Mouse (Mus musculus) heart, embryonic 12.5 days (tissue): Measurements from ENCODE around the gene Hmga1b. TPM values are rescaled to one million over a fixed set of nuclear protein-coding genes. Genes with fewer than 3 reads are reported as not detected.
A peak's percentile ranks its signal among the peaks of the same experiment; 100 is the strongest.
"Not testable (repeated sequence)": the region's sequence is repeated elsewhere in the genome, so short reads cannot be mapped to it uniquely, and the experiment has no call there.

Source experiments
- ATAC-seq: fragments of 200-750 bp; cut with Nextera tagmentation; 2 replicates; pipeline ENCODE4 v1.8.0; 2017; ENCODE audit warnings: moderate TSS enrichment, moderate library complexity; ENCODE audit not compliant: insufficient number of reproducible peaks, low FRiP score
- H3K27ac ChIP-seq: fragments of 300-500 bp; sonication (generic); 2 replicates; pipeline ENCODE4 v1.5.1; 2016; ENCODE audit warnings: mild to moderate bottlenecking, moderate library complexity; ENCODE audit not compliant: poor library complexity, severe bottlenecking
- H3K27me3 ChIP-seq: fragments of 300-500 bp; sonication (generic); replicated peaks from 2 replicates; pipeline ENCODE4 v1.6.1; 2016; ENCODE audit warnings: mild to moderate bottlenecking, moderate library complexity
- H3K36me3 ChIP-seq: fragments of 300-500 bp; sonication (generic); 2 replicates; pipeline ENCODE4 v1.6.1; 2016; ENCODE audit warnings: mild to moderate bottlenecking, moderate library complexity
- H3K4me1 ChIP-seq: fragments of 300-500 bp; sonication (generic); replicated peaks from 2 replicates; pipeline ENCODE4 v1.6.1; 2016; ENCODE audit warnings: mild to moderate bottlenecking
- H3K4me2 ChIP-seq: fragments of 300-500 bp; sonication (generic); 2 replicates; pipeline ENCODE4 v1.6.1; 2016; ENCODE audit warnings: mild to moderate bottlenecking, moderate library complexity
- H3K4me3 ChIP-seq: fragments of 300-500 bp; sonication (generic); 2 replicates; pipeline ENCODE4 v1.5.1; 2016; ENCODE audit warnings: mild to moderate bottlenecking
- H3K9ac ChIP-seq: fragments of 300-500 bp; sonication (generic); 2 replicates; pipeline ENCODE4 v1.6.1; 2016; ENCODE audit warnings: mild to moderate bottlenecking, moderate library complexity
- H3K9me3 ChIP-seq: fragments of 300-500 bp; sonication (generic); replicated peaks from 2 replicates; pipeline ENCODE4 v1.6.1; 2016; ENCODE audit warnings: mild to moderate bottlenecking, moderate library complexity
- WGBS: fragments of 180-500 bp; shearing (Covaris S2); methylation state at CpG from one replicate; pipeline ENCODE4 v1.1.7; 2016; 5-methylcytosine and 5-hydroxymethylcytosine counted together
- polyA plus RNA-seq: library from polyadenylated mRNA; unstranded; fragments of >200 nt; fragmentation: Nextera tagmentation; extraction: Ambion mirVana; gene quantifications from 2 replicates; pipeline ENCODE4 v1.2.1, GENCODE M21; 2016

Hmga1b gene
- polyA plus RNA-seq, 1 experiment from 2014 or later: 3.5 TPM

DNA sequence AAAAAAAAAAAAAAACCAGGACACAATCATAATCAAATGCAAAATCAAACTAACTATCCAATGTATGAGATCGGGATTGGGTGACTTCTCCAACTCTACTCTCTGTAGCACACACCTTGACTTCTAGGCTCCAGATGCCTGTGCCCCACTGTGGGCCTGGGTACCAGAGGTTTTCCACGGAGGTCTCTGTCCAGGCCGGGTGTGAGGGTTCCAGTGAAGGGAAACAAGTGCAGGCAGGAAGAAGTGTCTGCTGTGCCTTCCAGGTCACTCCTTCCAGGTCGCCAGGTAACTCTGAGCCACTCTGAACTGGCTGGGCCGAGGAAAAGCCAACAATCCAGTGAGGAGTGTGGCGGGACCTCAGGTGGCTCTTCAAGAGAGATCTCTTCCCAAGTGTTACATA lies 26.2 kb upstream of the Hmga1b start:
- Histone ChIP-seq H3K27ac (no peak overlapping the region), H3K4me2 (no peak overlapping the region), H3K4me1 (peaks cover 8% of the 10 kb centered on the region; the same call in 1 of the 2 replicates), H3K9ac (no peak overlapping the region), H3K27me3 (peaks cover 12% of the 10 kb centered on the region), H3K4me3 (no peak overlapping the region), H3K9me3 (no peaks in the 10 kb centered on the region), H3K36me3 (no peaks in the 10 kb centered on the region)
- no peak for ATAC-seq
- WGBS: 68% methylated on average over 6 of the region's 6 CpGs

DNA sequence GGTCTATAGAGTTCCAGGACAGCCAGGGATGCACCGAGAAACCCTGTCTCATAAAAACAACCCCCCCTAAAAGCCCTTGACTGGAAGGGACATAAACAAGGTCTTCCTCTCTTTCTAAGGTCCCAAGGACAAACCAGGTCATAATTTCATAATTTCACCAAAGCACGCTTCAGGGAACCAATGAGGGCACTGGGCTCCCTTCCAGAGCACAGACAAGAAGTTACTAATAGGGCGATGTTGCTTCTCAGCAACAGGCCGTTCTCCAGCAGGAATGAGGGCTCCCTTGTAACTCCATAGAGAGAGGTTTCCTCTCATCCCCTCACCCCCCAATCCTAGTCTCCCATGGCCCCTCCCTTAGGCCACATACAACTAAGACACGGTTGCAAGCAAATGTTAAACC lies 21.6 kb upstream of the Hmga1b start:
- Histone ChIP-seq H3K27ac (no peak overlapping the region), H3K27me3 (peaks cover 10% of the 10 kb centered on the region), H3K9ac (no peak overlapping the region), H3K4me3 (no peak overlapping the region), H3K4me2 (no peak overlapping the region), H3K4me1 (no peaks in the 10 kb centered on the region), H3K36me3 (no peaks in the 10 kb centered on the region), H3K9me3 (no peaks in the 10 kb centered on the region)
- WGBS: 88% methylated on average over 5 of the region's 5 CpGs
- no peak for ATAC-seq

DNA sequence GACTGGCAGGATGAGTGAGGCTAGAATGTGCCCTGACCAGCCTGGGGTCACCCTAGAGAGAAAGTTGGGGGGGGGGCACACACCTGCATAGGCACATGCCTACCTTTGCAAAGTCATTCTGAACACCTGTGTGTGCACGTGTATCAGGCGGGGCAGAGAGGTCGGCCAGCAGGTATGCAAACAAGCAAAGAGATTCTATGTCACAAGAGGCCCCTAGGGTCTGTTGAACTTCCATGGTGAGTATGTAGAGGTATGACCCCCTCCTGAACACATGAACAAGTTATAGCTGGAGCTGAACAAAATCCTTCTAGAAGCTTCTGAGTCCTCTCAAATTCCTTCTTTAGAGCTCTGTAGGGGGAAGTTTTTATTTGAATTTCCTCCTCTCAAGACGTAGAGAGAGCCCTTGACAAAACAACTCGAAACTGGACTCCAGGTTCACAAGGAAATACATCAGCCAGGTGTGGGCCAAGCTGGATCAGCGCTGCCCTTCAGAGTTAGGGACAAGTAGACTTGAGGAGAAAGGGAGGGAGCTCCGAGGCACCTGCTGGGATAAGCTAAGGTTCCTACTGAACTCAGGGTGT lies 18.4 kb upstream of the Hmga1b start:
- 69% methylated on average over 7 of the region's 7 CpGs for WGBS
- Histone ChIP-seq H3K36me3 (no peaks in the 10 kb centered on the region), H3K4me3 (no peak overlapping the region), H3K4me1 (no peaks in the 10 kb centered on the region), H3K4me2 (no peak overlapping the region), H3K27me3 (peaks cover 10% of the 10 kb centered on the region), H3K9ac (no peak overlapping the region), H3K9me3 (no peaks in the 10 kb centered on the region), H3K27ac (no peak overlapping the region)
- no peak for ATAC-seq

DNA sequence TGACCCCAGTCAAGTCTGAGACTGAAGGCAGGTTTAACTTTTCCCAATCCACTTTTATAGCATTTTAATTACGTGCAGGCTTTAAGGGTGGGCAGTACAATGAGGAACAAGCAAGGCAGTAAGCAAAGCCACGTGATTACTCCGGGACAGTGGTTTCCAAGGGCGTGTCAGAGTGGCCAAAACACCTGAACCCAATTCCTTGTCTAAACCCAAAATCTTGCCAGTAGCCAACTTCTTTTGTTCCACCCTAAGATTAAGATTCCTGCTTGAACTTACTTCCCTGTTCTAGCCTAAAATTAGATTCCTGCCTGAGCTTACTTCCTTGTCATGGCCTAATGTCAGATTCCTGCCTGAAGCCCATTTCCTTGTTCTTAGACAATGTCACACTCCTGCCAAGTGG lies 14.6 kb upstream of the Hmga1b start:
- 75% methylated on average over 4 of the region's 4 CpGs for WGBS
- no peak overlapping the region for H3K4me3 ChIP-seq
- no peak overlapping the region for H3K4me2 ChIP-seq
- H3K27ac ChIP-seq: no peak overlapping the region
- H3K9ac ChIP-seq: no peak overlapping the region
- no peaks in the 10 kb centered on the region for H3K36me3 ChIP-seq
- no peaks in the 10 kb centered on the region for H3K4me1 ChIP-seq
- H3K27me3 ChIP-seq: peaks cover 23% of the 10 kb centered on the region
- no peaks in the 10 kb centered on the region for H3K9me3 ChIP-seq
- ATAC-seq: no peak

DNA sequence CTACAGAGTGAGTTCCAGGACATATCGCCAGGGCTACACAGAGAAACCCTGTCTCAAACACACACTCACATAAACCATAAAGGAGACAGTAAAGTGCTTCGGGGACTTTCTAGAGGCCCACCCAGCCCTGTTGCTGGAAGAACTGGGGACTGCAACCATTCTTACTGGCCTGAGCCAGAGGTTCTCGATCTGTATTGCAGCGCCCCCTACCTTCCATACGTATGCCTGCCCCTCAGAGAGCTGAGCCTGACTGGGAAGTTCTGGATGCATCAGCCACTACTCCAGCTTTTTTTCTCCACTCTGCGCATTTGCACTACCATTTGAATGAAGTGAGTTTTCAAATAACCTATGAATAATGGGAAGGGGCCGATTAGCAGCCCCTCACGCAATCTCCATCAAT lies 13.2 kb upstream of the Hmga1b start:
- ATAC-seq: no peak
- 52% methylated on average over 8 of the region's 8 CpGs for WGBS

DNA sequence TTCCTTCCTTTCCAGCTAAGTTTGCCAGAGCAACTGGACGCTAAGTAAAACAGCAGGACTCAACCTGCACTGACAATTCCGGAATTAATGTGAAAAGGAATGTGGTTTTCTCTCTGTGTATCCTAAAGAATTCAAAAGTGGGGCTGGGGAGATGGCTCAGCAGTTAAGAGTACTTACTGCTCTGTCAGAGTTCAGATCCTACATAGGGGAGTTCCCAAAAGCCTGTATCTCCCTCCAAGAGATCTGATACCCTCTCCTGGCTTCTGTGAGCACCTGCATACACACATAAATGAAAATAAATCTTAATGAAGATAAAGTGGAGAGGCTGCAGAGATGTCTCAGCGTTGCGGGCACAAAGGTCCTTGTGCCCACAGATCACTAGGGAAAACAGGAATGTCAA lies 11.0 kb upstream of the Hmga1b start:
- 61% methylated on average over 4 of the region's 4 CpGs for WGBS
- H3K9me3 ChIP-seq: peaks cover 2% of the 10 kb centered on the region; the same call in 1 of the 2 replicates

More for the DNA sequence above, 13.2 kb upstream of the Hmga1b start:
- Histone ChIP-seq H3K36me3 (no peaks in the 10 kb centered on the region), H3K4me2 (no peak overlapping the region), H3K9me3 (no peaks in the 10 kb centered on the region), H3K9ac (no peak overlapping the region), H3K4me1 (no peaks in the 10 kb centered on the region), H3K27ac (no peak overlapping the region), H3K4me3 (no peak overlapping the region), H3K27me3 (peaks cover 15% of the 10 kb centered on the region)

DNA sequence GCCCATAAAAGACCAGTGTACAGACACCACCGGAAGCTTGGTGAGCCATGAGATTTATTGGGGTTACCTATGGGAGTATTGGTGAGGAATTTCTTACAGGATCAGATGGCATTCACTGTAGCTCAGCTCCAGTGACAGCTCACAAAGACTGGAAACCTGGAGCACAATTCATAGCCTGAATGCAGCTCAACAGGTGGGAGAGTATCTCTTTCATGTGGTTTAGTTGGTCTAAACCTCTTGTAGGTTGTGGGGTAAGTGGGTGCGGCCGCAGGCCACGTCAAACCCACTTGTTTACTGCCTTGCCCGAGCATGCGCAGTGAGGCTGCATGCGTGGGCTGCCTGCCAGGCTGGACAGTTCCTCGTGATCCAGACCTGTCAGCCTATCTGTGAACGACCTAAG lies 2.4 kb upstream of the Hmga1b start:
- 79% methylated on average over 9 of the region's 9 CpGs for WGBS

More for the DNA sequence above, 11.0 kb upstream of the Hmga1b start:
- Histone ChIP-seq H3K4me2 (no peak overlapping the region), H3K4me1 (no peaks in the 10 kb centered on the region), H3K4me3 (no peak overlapping the region), H3K27me3 (peaks cover 13% of the 10 kb centered on the region; the same call in 1 of the 2 replicates), H3K27ac (no peak overlapping the region), H3K36me3 (no peaks in the 10 kb centered on the region), H3K9ac (no peak overlapping the region)
- no peak for ATAC-seq

DNA sequence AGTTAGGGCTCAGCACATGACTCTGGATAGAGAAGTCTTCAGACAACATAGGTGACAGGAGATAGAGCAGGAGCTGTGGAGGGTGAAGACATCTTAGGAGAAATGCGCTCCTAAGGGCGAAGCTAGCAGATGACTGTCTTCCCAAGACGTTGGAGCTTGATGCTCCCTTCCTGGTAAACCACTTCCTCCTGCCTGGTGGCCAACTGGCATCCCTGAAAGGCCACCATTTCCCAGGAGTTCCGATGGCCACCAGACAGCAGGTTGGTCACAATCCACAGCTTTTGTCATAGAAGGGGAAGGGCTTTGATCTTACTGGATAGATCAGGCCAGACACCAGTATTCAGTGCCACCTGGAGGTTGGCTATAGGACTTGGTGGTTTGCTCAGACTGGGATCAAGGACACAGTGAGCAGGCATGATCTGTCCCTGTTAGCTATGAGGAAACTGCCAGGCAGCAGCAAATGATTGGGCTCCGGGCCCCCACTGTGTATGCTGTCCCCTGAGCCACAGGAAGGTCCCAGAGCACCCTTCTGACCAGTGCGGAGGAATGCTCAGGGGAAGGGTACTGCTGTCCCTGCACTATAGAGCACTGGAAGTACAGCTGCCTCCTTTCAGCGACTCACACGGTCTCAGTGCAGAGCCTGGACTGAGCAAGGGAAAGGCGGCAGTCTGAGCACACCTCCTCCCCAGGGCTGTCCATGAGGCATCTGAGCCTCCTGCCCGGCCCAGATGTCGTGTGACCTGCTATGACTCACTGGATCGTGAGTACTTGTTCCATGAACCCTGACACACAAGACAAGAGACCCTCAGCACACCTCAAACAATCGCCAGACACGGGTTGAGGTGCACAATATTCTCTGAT lies 553 bp upstream of the Hmga1b start:
- peak; percentile 33 for ATAC-seq
- H3K9me3 ChIP-seq: peaks cover 26% of the 10 kb centered on the region
- no peak overlapping the region for H3K27ac ChIP-seq
- peaks cover 37% of the 10 kb centered on the region for H3K27me3 ChIP-seq
- H3K4me1 ChIP-seq: peaks cover 10% of the 10 kb centered on the region
- 59% methylated on average over 14 of the region's 14 CpGs for WGBS
- peak overlapping the region; percentile 5; the same call in 1 of the 2 replicates for H3K9ac ChIP-seq
- H3K4me2 ChIP-seq: peak overlapping the region; percentile 61
- no peaks in the 10 kb centered on the region for H3K36me3 ChIP-seq
- H3K4me3 ChIP-seq: peak overlapping the region; percentile 23

More for the DNA sequence above, 2.4 kb upstream of the Hmga1b start:
- no peak for ATAC-seq
- peaks cover 32% of the 10 kb centered on the region for H3K9me3 ChIP-seq
- peaks cover 25% of the 10 kb centered on the region for H3K27me3 ChIP-seq
- no peaks in the 10 kb centered on the region for H3K36me3 ChIP-seq
- peaks cover 10% of the 10 kb centered on the region for H3K4me1 ChIP-seq
- no peak overlapping the region for H3K4me2 ChIP-seq
- H3K4me3 ChIP-seq: no peak overlapping the region
- no peak overlapping the region for H3K27ac ChIP-seq
- no peak overlapping the region for H3K9ac ChIP-seq

DNA sequence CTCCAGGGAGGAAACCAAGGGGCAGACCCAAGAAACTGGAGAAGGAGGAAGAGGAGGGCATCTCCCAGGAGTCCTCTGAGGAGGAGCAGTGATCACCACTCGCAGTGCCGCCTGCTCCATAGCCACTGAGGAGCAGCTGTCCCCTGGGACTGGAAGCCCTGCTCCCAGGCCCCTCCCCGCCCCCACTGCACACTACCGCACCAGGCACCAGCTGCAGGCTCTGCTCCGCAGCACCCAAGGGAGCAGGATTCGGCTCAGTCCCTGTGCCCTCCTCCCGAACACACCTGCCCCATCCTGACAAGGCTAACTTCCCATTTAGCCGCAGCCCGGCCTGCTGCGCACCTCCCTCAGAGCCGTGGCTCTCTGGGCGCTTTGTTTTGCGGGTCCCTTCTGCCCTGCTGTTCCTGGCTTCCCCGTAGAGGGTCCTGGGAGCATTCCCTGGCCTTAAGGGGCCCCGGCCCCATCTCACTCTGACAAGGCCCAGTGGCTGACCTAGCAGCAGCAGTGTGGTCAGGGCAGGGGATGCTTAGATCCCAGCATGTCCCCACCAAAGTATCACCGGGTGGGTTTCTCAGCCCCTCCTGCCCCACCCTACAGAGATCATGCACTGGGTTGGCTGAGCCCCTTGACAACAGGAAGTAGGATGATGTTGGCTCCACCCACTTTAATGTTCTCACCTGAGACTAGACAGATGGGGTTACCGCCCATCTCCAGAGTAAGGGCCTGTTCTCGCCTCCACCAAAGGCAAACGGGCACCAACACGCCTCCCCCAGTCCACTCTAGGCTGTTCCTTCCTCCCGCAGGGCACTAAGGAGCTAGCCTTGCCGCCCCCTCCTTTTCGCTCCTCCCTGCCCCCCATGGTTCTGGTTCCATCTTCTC lies 766 bp downstream of the Hmga1b start:
- peak; percentile 22 for ATAC-seq
- peak overlapping the region; percentile 23 for H3K4me3 ChIP-seq
- not testable (repeated sequence) for H3K9ac ChIP-seq, H3K4me1 ChIP-seq, H3K27ac ChIP-seq, H3K36me3 ChIP-seq
- peaks cover 47% of the 10 kb centered on the region for H3K27me3 ChIP-seq
- WGBS: 16% methylated on average over 8 of the region's 23 CpGs
- peaks cover 14% of the 10 kb centered on the region for H3K9me3 ChIP-seq
- peak overlapping the region; percentile 61 for H3K4me2 ChIP-seq

DNA sequence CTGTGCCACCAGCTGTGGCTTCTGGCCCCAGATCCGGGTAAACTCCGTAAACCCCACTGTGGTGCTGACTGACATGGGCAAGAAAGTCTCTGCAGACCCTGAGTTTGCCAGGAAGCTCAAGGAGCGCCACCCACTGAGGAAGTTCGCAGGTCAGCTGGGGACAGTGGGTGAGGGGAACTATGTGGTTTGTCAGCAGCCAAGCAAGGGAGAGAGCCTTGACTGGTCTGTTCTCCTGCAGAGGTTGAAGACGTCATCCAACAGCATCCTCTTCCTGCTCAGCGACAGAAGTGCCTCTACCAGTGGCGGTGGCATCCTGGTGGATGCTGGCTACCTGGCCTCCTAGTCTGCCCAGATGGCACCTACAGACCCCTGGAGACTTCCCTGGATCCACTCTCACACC lies 4.4 kb downstream of the Hmga1b start:
- 58% methylated on average over 4 of the region's 7 CpGs for WGBS
- H3K9me3 ChIP-seq, H3K4me2 ChIP-seq, H3K9ac ChIP-seq, H3K4me3 ChIP-seq, H3K4me1 ChIP-seq, H3K27ac ChIP-seq, H3K36me3 ChIP-seq, ATAC-seq: not testable (repeated sequence)
- peaks cover 40% of the 10 kb centered on the region for H3K27me3 ChIP-seq

DNA sequence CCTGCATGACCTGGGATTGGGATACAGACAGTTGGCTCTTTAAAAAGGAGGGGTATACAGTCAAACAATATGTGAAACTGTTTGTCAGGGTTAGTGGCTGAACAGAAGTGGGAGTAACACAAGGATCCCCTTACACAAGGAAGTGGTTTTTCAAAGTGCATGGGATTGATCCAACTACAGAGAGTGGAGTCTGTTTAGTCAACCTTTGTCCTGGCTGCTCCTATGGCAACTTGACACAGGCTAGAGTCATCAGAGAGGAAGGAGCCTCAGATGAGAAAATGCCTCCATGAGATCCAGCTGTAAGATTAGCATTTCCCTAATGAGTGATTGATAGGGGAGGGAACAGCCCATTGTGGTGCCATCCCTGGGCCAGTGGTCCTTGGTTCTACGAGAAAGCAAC lies 5.6 kb downstream of the Hmga1b start:
- no peak overlapping the region for H3K9ac ChIP-seq
- no peak overlapping the region for H3K27ac ChIP-seq
- H3K4me3 ChIP-seq: no peak overlapping the region
- H3K9me3 ChIP-seq: no peaks in the 10 kb centered on the region
- H3K27me3 ChIP-seq: peaks cover 36% of the 10 kb centered on the region
- H3K36me3 ChIP-seq: no peaks in the 10 kb centered on the region
- ATAC-seq: no peak
- H3K4me2 ChIP-seq: no peak overlapping the region
- no peaks in the 10 kb centered on the region; the same call in 1 of the 2 replicates for H3K4me1 ChIP-seq
- 53% methylated on average over 1 of the region's 1 CpGs for WGBS
